Mouse (Mus musculus) R1 (cell line): Measurements from ENCODE around the gene Cadm4.

Experiments used
- DNase-seq: peaks from one replicate; pipeline ENCODE4 v3.0.0-alpha.2; 2018; ENCODE audit warnings: low read depth, low spot score

Gene Cadm4

DNA sequence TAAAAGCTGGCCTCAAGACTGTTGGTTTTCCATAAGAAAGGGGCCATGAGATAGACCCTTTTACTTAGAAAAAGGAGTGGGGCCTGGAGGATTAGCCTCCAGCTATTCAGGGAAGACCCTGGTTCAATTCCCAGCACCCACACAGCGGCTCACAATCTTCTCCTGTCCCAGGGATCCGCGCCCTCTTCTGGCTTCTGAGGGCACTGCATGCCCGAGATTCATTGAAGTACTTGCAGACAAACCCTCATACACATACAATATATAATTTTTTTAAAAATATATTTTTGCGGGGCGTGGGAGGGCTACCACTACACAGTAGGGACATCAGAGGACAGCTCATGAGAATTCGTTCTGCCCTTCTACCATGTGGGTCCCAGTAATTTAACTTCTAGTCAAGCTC lies 19.1 kb downstream of the Cadm4 start:
- DNase-seq, result peak; percentile 86

DNA sequence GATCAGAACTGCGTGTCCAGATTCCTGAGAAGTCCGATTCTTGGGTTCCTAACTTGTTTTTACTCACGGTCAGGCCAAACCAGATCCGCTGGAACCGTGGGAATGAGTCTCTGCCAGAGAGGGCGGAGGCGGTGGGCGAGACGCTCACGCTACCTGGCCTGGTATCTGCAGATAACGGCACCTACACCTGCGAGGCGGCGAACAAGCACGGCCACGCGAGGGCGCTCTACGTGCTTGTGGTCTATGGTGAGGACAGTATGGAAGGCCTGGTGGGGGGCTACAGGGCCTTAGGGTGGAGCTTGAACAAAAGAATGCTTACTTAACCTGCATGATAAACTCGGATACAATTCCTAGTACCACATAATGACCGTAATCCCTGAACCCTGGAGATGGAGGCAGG lies 19.7 kb downstream of the Cadm4 start:
- peak; percentile 67 for DNase-seq

DNA sequence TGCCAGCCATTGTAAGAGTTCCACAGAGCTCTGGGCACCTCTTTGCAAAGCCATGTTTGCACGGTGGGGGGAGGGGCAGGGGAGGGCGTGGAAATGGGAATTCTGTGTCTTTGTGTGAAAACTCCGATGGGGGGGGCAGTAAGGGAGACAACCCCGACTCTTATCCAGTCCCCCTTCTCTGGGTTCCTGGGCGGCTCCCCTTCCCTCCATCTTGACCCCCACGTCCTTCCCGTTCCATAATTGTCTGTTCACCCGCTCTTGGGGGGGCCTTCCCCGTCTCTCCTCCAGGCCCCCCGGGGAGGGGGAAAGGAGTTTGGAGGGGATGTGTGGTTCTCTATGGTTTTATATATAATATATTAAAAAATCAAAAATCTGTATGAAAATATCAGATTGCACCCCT lies 22.2 kb downstream of the Cadm4 start:
- DNase-seq, result no peak

DNA sequence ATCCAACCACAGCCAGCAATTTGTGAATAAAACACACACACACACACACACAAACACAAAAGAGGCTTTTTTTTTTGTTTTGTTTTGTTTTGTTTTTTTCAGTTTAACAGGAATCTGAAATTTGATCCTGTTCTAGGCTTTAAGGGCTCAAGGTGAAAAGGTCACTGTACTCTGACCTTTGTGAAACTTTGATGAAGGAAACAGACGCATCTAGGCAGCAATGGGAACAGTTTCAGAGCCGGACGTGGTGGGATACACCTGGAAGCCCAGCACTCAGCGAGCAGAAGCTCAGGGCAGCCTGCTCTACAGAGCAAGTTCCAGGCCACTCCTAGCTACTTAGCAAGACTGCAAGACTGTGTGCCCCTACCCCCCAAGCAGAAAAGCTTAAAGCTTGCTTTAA lies 23.0 kb downstream of the Cadm4 start:
- DNase-seq, result peak; percentile 91

DNA sequence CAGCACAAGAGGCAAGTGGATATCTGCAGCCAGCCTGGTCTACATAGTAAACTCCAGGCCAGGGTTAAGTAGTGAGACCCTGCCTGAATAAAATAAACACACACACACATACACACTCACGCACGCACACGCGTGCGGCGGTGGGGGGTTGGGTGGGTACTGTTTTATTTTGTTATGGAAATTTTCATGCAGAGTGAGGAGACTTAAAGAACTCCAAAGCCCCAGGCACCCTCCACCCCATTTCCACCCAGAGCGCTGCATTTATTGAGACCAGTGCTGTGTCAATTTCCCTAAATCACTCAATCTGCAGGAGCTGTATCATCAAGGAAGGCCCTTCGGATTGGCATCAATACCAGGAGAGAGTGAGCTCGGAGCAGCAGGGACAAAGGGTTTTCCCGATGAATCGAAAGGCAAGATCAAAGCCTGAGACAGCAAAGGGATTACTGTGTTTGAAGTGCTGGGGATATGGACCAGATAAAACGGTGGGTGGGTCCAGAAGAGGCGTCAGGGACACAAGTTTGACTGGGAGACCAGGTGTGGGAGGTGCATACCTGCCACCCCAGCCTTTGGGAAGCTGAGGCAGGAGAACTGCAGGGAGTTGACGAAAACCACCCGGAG lies 23.7 kb downstream of the Cadm4 start:
- peak; percentile 85 for DNase-seq

DNA sequence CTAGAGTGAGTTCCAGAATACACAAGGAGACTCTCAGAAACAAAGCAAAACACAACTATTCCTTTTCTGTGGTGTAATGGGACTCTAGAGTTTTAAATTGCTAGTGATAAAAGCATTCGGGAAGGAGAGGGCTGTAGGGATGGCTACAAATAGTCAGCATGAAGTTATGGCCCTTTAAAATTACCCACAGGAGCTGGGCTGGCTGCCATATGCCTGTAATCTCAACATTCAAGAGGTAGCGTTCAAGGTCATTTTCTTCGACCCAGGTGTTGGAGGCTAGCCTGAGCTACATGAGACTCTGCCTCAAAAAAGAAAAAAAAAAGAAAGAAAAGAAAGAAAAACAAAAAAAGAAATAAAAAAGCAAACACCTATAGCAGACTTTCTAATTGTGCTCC lies 24.2 kb downstream of the Cadm4 start:
- DNase-seq, result no peak

DNA sequence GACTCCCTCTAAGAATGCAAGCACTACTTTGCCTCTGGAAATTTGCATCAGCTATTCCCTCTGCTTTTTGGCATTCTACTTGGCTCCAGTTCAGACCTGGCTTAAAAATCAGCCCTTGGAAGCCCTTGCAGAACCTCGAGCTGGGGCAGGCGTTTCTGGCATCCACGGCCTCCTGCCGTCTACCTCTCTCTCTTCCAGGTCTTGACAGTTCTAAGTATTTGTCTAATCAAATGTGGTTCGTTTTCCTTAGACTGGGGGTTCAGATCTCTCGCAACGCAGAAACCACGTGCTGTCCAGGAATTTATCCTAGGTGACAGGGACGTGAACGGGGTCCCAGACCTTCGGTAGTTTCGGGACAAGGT lies 24.6 kb downstream of the Cadm4 start:
- no peak for DNase-seq

DNA sequence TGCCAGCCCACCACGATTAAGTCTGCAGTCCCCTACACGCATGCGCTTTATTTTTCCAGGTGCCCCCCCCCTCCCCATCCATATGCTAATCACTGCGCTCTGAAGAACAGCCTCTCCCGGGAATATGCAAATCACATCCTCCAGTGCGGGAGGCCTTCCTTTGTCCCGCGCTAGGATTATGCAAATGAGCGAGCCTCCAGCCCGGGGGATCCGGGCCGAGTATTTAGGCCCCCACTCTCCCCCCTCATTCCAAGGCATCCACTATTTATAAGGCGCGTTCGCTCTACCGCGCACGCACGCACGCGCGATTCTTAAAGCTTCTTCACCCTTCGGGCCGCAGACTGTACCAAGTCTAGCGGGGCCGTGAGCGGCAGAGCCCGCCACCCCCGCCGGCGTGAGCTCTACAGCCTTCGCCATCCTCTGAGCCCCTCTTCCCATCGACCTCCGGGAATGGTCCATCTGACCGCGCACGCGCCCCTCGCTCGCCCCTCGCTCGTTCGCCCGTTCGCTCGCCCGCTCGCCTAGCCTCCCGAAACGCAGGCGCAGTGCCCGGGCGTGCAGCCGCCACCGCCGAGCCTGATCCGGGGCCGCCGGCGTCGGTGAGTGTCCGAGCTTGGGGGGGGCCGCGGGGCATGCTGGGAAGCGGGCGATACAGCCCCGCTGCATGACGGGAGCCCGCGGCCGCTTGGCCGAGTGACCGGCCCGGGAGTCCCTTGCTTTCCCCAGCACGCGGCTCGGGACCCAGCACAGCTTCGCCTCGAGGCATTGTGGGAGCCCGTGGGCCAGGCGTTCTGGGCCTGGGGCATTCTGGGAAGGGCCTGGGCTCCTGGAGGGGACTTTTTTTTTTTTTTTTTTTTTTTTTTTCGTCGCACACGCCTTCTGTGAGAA lies 25.3 kb downstream of the Cadm4 start, which contains the start of gene Zfp428:
Gene Zfp428, plus strand, starts transcription at position 169 of the 888 bp plus-strand sequence.
- DNase-seq, result peak; percentile 98

DNA sequence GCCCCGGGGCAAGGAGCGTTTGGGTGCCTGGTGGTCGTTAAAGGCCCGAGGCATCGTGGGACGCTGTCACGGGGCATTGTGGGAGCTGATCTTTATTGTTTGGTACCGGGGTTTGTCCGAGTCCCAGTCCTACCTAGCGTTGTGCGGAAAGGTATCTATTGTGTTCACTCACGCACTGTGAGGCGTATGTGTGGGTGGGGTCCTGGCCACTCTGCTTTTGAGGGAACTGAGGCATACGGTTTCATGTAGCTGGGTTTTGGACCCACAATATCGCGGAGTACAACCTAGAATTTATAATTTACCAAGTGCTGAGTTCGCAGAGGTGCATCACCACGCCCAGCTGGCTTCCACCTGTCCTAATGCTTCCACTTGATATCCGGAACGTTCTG lies 25.9 kb downstream of the Cadm4 start:
- DNase-seq, result no peak

DNA sequence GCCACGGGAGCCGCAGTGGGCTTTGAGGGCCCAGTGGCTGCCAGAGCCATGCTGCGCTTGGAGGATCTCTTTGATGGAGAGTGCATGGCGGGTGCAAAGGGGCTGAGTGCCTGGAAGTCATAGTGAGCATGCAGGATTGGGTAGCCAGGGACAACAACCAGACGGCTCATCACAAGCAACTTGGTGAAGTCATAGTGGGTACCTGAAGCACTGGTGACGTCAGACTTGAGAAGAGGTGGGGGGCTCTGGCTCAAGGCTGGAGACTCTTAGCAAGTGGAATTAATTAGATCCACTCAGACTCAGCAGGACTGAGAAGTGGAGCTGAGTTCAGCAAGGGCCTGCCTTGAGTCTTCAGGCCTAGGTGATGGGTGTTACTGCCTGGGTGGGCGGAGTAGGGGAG lies 30.5 kb downstream of the Cadm4 start, which contains the start of gene AC161166.1:
Gene AC161166.1, minus strand, starts transcription at position 101 of the 400 bp plus-strand sequence.
- DNase-seq, result no peak

DNA sequence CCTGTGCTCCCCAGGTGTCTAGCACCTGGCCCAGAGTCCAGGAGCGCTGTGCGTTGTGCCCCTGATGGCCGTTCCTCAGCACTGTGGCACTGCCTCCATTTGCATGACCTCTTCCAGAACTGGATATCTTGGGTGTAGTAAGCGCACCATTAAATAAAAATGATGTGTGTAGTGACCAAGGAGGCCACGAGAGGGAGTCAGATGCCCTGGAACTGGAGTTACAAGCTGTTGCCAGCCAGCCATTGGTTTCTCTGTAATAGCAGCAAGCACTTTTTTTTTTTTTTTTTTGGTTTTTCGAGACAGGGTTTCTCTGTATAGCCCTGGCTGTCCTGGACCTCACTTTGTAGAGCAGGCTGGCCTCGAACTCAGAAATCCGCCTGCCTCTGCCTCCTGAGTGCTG lies 34.5 kb downstream of the Cadm4 start:
- peak; percentile 93 for DNase-seq

DNA sequence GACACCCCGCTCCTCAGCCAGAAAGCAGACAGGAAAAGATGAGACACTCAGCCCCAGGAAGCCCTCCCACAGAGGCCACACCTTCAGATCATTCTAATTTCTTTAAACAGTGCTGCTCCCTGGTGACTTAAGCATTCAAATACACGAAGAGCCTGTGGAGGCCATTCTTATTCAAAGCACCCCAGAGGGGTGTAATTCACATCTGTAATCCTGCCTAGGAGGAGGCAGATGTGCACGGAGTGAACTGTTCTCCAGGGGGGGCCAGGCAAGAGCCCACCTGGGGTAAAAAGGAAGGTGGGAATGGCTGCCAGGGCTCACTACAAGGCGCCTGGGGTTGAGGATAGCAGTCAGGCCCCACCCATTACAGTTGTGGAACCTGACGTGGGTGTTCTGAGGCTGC lies 35.3 kb downstream of the Cadm4 start:
- DNase-seq, result peak; percentile 98

DNA sequence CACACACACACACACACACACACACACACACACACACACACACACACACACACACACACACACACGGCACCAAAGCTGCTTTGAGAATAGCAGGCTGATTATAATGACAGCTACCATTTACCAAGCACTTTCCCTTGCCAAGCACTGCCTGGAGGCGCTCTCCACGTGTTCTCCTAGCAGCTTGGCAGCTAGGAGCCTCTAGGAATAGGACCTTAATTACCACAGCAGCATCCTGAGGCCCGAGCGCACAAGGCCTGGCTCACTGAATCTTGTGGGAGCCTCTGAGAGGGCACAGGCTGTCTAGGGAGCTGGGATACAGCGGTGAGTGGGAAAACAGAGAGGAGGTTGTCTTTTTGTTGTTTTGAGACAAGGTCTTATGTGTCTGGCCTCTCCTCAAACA lies 35.8 kb downstream of the Cadm4 start:
- peak; percentile 55 for DNase-seq

DNA sequence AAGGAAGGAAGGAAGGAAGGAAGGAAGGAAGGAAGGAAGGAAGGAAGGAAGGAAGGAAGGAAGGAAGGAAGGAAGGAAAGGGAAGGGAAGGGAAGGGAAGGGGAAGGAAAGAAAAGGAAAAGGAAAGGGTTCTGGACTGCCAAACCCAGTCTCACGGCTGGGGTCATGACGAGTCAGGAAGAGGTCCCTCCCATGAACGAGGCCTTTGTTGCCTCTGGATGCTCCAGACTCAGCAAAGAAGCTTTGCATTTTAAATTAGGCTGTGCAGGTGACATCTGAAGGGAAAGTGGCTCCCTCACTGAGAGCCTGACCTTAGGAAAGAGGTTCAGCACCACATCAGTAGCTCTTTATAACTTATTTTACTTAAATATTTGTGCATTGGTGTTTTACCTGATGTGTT lies 37.3 kb downstream of the Cadm4 start:
- DNase-seq, result peak; percentile 79

DNA sequence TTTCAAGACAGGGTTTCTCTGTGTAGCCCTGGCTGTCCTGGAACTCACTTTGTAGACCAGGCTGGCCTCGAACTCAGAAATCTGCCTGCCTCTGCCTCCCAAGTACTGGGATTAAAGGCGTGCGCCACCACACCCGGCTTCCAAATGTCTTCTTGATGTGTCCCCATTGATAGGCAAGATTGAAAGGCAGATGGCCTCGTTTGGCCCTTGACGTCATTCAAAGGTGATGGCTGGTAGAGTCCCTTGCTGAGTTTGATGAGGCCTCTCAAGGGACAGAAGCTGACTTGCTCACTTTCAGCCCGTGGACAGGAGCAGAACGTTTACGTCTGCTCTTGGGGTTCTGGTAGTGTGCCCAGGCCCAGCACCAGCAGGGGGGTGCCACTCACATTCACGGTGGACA lies 38.2 kb downstream of the Cadm4 start:
- peak; percentile 43 for DNase-seq

DNA sequence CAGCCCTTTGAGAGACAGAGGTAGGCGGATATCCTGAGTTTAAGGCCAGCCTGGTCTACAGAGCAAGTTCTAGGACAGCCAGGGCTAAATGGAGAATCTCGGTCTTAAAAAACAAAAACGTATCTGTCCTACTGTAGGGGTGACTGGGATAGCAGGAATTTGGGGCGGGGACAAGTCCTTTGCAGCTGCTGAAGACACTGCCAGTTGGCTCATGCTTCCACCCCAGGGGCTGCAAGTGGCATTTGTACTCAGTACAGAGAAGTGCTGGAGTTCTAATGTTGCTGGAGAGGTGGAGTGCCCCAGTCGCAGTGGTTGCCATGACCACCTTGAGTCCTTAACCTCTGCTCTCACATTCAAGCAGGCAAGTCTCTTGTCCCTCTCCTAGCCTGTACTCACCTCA lies 41.0 kb downstream of the Cadm4 start:
- peak; percentile 62 for DNase-seq

DNA sequence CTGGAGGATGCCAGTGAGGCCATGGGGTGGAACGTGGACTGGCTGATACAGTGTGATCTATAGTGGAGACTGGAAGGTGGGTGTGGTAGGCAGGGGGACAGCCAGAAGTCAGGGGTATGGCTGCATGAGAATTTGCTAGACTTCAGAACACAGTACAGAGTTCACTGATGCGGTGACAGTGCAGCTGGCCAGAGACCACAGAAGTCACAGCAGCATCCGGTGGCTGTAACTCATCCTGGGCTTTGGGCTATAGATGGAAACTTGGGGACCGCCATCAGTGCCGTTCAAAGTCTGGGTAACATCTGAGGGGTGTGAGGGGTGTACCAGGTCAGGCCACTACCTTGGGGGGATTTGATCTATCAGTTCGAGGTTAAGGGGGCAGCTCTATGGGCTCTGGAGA lies 41.9 kb downstream of the Cadm4 start:
- DNase-seq, result no peak

DNA sequence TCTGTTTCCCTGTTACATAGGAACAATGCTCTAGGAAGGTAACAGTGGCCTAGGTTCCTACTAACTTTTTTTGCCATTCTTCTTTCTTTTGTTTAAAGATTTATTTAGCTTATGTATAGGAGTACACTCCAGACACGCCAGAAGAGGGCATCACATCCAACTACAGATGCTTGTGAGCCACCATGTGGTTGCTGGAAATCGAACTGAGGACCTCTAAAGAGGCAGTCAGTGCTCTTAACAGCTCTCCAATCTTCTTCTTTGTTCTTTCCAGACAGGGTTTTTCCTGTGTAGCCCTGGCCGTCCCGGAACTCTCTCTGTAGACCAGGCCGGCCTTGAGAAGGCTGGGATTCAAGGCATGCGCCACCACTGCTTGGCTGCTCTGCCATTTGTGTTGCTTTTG lies 43.2 kb downstream of the Cadm4 start:
- peak; percentile 63 for DNase-seq

DNA sequence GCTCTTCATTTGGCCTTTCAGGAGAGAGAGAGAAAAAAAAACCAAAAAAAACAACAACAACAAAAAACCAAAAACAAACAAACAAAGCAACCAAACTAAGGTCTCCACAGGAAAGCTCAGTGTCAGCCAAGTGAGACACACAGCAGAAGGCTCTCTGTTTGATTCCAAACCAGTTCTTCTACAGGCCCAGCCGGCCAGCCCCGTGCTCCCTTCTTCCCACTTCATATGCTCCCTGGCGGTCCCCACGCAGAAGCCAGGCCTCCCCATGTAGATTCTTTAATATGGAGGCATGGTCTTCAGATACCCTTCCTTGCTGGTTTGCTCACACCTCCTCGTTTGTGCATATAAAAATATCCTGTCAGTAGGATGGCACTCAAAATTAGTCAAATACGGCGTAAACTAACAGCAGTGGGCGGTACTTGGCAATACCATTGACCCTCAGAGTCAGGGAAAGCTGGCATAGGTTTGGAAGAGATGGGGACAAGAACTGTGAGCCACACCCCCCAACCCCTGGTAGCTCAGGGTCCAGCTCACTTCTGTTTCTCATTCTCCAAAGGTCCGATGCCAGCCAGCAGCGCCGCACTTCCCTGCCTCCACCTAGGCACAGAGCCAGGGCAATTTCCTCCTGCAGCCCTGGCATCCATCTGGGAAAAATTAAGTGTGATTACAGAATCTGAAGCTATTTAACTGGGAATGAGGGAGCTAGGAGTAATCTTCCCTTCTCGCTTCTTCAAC lies 44.0 kb downstream of the Cadm4 start:
- no peak for DNase-seq

DNA sequence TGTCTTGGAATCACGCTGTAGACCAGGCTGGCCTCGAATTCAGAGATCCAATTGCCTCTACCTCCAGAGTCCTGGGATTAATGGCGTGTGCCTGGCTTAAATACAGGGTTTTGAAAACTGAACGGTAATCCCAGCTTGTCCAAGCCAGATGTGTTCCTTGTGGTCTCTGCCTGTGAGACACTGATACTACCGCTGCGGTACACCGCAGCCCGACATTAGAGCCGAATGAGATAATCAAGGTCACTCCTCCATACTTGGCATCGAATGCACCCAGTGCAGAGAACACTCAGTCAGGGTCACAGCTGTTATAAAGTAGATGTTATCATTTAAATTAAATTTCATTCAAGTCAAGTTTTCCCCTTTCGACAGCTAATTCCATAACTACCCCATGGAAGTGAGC lies 47.0 kb downstream of the Cadm4 start:
- no peak for DNase-seq

DNA sequence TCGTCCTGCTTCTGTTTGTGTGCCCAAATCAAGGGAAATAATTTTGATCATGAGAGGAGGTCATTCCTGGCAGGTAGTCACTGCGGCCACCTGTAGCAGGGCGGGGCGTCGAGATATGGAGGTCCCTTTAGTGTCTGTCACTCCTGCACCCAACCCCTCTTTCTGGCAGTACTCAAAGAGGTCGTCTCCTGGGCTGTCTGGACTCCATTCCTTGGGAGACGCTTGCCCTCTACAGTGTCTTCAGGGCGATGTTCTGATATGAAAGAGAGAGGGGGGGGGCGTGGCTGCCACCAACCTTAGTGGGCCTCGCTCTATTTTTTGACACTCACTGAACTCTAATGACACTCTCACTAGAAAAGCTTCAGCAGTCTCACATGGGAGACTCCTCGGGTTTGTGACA lies 47.8 kb downstream of the Cadm4 start:
- no peak for DNase-seq
